Mouse (Mus musculus): Measurements from ENCODE around the gene Ankrd34c.

- TF ChIP-seq CTCF (IDR thresholded peaks at IDR 0.05; ENCODE audit: extremely low read depth, insufficient read depth, low read length): 0 out of 2 replicates have a peak, but pooled peaks have one; percentile 5
- TF ChIP-seq POLR2A (IDR thresholded peaks at IDR 0.05; ENCODE audit: extremely low read depth, insufficient read depth, low read length): peak; percentile 76
Measured at GRCm38 (mm10) chr9:89704265-89705196, 33.7 kb downstream of the Ankrd34c start, which contains the start of gene Tmed3.
